Mouse (Mus musculus) mammary gland, adult 2 months (tissue): ENCODE results near the gene Gm7879. TPM values are rescaled to one million over a fixed set of nuclear protein-coding genes. Genes with fewer than 3 reads are reported as not detected.

ENCODE experiments used
- polyA plus RNA-seq: library from polyadenylated mRNA; depleted of rRNA; stranded (reverse); fragments of >200 nt; gene quantifications from 2 replicates; pipeline ENCODE4 v1.2.3, GENCODE M21; 2012; ENCODE audit warnings: low replicate concordance; rRNA removed

Gm7879 gene
- 0.76 TPM in 1 of 2 replicates, not detected in the other for polyA plus RNA-seq

DNA sequence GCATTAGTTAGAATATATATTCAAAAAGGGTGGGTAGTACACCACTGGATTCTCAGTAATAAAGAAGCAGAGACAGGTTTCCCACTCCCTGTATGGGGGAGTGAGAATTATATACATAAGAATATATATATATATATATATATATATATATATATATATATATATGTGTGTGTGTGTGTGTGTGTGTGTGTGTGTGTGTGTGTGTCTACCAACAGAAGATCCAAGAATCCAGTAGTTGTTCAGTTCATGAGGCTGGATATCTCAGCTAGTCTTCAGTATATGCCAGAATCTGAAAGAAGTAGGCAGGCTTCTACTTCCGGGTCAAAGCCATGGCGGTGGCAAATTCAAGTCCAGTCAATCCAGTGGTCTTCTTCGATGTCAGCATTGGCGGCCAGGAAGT lies at the start of gene Gm7879:
Gene Gm7879, plus strand, starts transcription at position 301 of the 400 bp plus-strand sequence.

DNA sequence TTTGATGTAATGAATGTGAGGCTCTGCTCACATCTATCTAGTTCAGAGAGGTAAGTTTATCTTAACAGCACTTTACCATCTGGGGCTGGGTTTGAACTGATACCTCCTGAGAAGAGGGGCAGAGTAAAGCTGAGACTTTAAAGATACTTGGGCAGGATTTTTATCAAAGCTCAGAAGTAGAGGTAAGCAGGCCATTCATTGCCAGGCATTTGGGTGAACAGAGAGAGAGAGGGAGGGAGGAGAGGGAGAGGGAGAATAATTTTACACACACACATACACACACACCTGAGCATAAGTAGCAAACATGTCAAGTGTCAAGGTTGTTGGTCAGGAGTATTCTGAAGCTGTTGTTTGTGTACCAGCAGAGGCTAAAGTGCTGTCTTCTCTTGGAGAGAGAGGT lies 44.7 kb upstream of the Gm7879 start, which contains the start of gene Cd38:
Gene Cd38, plus strand, starts transcription at position 301 of the 400 bp plus-strand sequence.

Other genes with a start within 250 kb of the Gm7879 start
- gene Bst1, start 94.3 kb upstream of the Gm7879 start, polyA plus RNA-seq, result 6.5 and 6.7 TPM in 2 replicates
- gene Fbxl5, start 91.5 kb upstream of the Gm7879 start, polyA plus RNA-seq, result 16.3 and 33.0 TPM in 2 replicates
- gene Cd38, start 44.6 kb upstream of the Gm7879 start, polyA plus RNA-seq, result 13.2 and 15.5 TPM in 2 replicates
- 0.16 and 2.1 TPM in 2 replicates for gene Fgfbp1, start 68.6 kb downstream of the Gm7879 start, polyA plus RNA-seq
- 4.2 and 11.1 TPM in 2 replicates for gene Prom1, start 188.9 kb downstream of the Gm7879 start, polyA plus RNA-seq